8 mouse cellular contexts compared by ENCODE assay signal in the genomic region with DNA sequence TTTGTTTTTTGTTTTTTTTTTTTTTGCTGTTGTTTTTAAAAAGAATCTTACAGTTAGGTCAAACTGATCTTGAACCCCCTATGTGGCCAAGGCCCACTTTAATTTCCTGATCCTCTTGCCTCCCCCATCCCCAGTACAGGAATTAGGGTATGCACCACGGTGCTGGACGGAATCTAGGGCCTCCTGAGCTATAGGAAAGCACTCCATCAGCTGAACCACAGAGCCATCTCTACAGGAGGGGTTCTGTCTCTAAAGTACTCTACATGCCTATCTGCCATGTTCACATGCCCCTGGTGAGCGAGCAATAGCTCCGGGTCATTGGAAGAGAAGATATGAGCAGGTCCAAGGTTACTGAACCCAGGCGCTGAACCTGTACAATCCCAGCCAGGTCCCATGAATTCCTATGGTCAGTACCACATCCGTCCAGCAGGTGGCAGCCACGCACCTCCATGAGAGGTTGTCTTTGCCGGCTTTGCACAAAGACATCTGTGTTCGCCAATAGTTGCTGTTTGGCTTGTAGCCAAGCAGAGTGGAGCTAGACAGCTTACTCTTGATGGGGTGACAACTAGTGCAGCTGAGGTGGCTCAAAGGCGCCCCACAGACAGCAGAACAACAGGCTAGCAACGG.
A peak's percentile ranks its signal among the peaks of the same experiment; 100 is the strongest.
DNase-seq lines count a peak whose midpoint lies in the region; ATAC-seq and TF ChIP-seq lines count a peak whose summit lies in the region.

No protein-coding gene starts in this region.

- H3K4me3 ChIP-seq in embryonic facial prominence, embryonic 10.5 days: no peak overlapping the region
- H3K4me3 ChIP-seq in limb, embryonic 10.5 days: no peak overlapping the region
- no peak overlapping the region for H3K4me3 ChIP-seq in midbrain, postnatal 0 days (ENCODE audit: low read depth, low read length)

- WGBS in embryonic facial prominence, embryonic 10.5 days: 19% methylated on average over 11 of the region's 11 CpGs
- WGBS in limb, embryonic 10.5 days: 18% methylated on average over 11 of the region's 11 CpGs
- WGBS in midbrain, postnatal 0 days: 11% methylated on average over 11 of the region's 11 CpGs

- no peak overlapping the region for H3K9ac ChIP-seq in midbrain, postnatal 0 days (replicated peaks; ENCODE audit: low read length, poor library complexity, severe bottlenecking)

- ATAC-seq in granulocyte monocyte progenitor cell, adult 5-6 weeks (replicated peaks; ENCODE audit: poor library complexity, severe bottlenecking): peak; percentile 81
- peak; percentile 87 for ATAC-seq in midbrain, postnatal 0 days (ENCODE audit: low FRiP score)

- peak overlapping the region; percentile 73 for H3K27ac ChIP-seq in embryonic facial prominence, embryonic 10.5 days (replicated peaks)
- H3K27ac ChIP-seq in limb, embryonic 10.5 days: peak overlapping the region; percentile 79
- H3K27ac ChIP-seq in midbrain, postnatal 0 days (ENCODE audit: low read depth, low read length): no peak overlapping the region

- H3K27me3 ChIP-seq in embryonic facial prominence, embryonic 10.5 days (replicated peaks; ENCODE audit: low read depth, poor library complexity, severe bottlenecking): no peaks in the 10 kb centered on the region
- no peaks in the 10 kb centered on the region for H3K27me3 ChIP-seq in limb, embryonic 10.5 days (ENCODE audit: low read depth, poor library complexity, severe bottlenecking)
- H3K27me3 ChIP-seq in midbrain, postnatal 0 days (ENCODE audit: insufficient read depth, low read length): no peaks in the 10 kb centered on the region

- H3K4me1 ChIP-seq in embryonic facial prominence, embryonic 10.5 days: peaks cover 8% of the 10 kb centered on the region
- peaks cover 17% of the 10 kb centered on the region for H3K4me1 ChIP-seq in limb, embryonic 10.5 days
- H3K4me1 ChIP-seq in midbrain, postnatal 0 days (ENCODE audit: insufficient read depth, low read length): no peaks in the 10 kb centered on the region

- H3K9me3 ChIP-seq in embryonic facial prominence, embryonic 10.5 days: 0 out of 2 replicates have a peak, but pooled peaks cover 3% of the 10 kb centered on the region
- no peaks in the 10 kb centered on the region for H3K9me3 ChIP-seq in limb, embryonic 10.5 days (replicated peaks)
- no peaks in the 10 kb centered on the region for H3K9me3 ChIP-seq in midbrain, postnatal 0 days (ENCODE audit: low read length)

- peak; percentile 100 for TF ChIP-seq CTCF in midbrain, postnatal 0 days (IDR thresholded peaks at IDR 0.05)

- peak; percentile 34 for DNase-seq in 3134 (ENCODE audit: extremely low read depth, insufficient read length, low spot score)
- peak; percentile 92 for DNase-seq in adrenal gland, postnatal 10 days
- DNase-seq in embryonic facial prominence, embryonic 10.5 days (ENCODE audit: low spot score): peak; percentile 91
- DNase-seq in kidney, adult 18-20 months: peak; percentile 91
- DNase-seq in limb, embryonic 10.5 days (ENCODE audit: low spot score): peak; percentile 97
- peak; percentile 97 for DNase-seq in midbrain, postnatal 0 days (ENCODE audit: low spot score)
- DNase-seq in spleen, postnatal 14 days (ENCODE audit: low spot score in 2 of 2): peak; percentile 59 to 81

- H3K36me3 ChIP-seq in embryonic facial prominence, embryonic 10.5 days (replicated peaks): peaks cover 47% of the 10 kb centered on the region
- H3K36me3 ChIP-seq in limb, embryonic 10.5 days: peaks cover 44% of the 10 kb centered on the region
- no peaks in the 10 kb centered on the region for H3K36me3 ChIP-seq in midbrain, postnatal 0 days (ENCODE audit: insufficient read depth, low read length)

- no peak overlapping the region for H3K4me2 ChIP-seq in midbrain, postnatal 0 days (ENCODE audit: low read depth, low read length, poor library complexity, severe bottlenecking)

Comparison
In these comparisons a context has a peak if more than half of its experiments do, and no peak if none do; other contexts are left out.
1. DNase-seq: peak in every context shown above with its lines; median percentile 97 in limb, embryonic 10.5 days; 97 in midbrain, postnatal 0 days; 92 in adrenal gland, postnatal 10 days; 91 in embryonic facial prominence, embryonic 10.5 days; 91 in kidney, adult 18-20 months; 70 in spleen, postnatal 14 days; 34 in 3134.